Mouse (Mus musculus) midbrain, embryonic 14.5 days (tissue): ENCODE data around the gene Fam133b. TPM values are rescaled to one million over a fixed set of nuclear protein-coding genes. Genes with fewer than 3 reads are reported as not detected.

Experiments
- ATAC-seq: fragments of 200-750 bp; cut with Nextera tagmentation; 2 replicates; pipeline ENCODE4 v1.8.0; 2017; ENCODE audit warnings: moderate number of reproducible peaks, moderate library complexity; ENCODE audit not compliant: low FRiP score, low TSS enrichment
- DNase-seq: peaks from one replicate; pipeline ENCODE4 v3.0.0-alpha.2; 2015
- H3K27ac ChIP-seq: fragments of 300-500 bp; sonication (generic); replicated peaks from 2 replicates; pipeline ENCODE4 v1.5.1; 2014; ENCODE audit warnings: mild to moderate bottlenecking, low read depth, low read length, moderate library complexity
- H3K27me3 ChIP-seq: fragments of 300-500 bp; sonication (generic); 2 replicates; pipeline ENCODE4 v1.6.1; 2014; ENCODE audit warnings: low read length, control low read depth, mixed read lengths; ENCODE audit not compliant: control insufficient read depth, insufficient read depth
- H3K36me3 ChIP-seq: fragments of 300-500 bp; sonication (generic); 2 replicates; pipeline ENCODE4 v1.6.1; 2014; ENCODE audit warnings: low read length, control low read depth; ENCODE audit not compliant: control insufficient read depth, insufficient read depth
- H3K4me1 ChIP-seq: fragments of 300-500 bp; sonication (generic); 2 replicates; pipeline ENCODE4 v1.6.1; 2014; ENCODE audit warnings: mild to moderate bottlenecking, antibody characterized with exemption, low read length, control low read depth; ENCODE audit not compliant: control insufficient read depth, insufficient read depth
- H3K4me2 ChIP-seq: fragments of 300-500 bp; sonication (generic); 2 replicates; pipeline ENCODE4 v1.6.1; 2014; ENCODE audit warnings: mild to moderate bottlenecking, low read length, moderate library complexity
- H3K4me3 ChIP-seq: fragments of 300-500 bp; sonication (generic); replicated peaks from 2 replicates; pipeline ENCODE4 v1.5.1; 2014; ENCODE audit warnings: low read depth, low read length
- H3K9ac ChIP-seq: fragments of 300-500 bp; sonication (generic); replicated peaks from 2 replicates; pipeline ENCODE4 v1.6.1; 2014; ENCODE audit warnings: mild to moderate bottlenecking, low read length, moderate library complexity
- H3K9me3 ChIP-seq: fragments of 300-500 bp; sonication (generic); 2 replicates; pipeline ENCODE4 v1.6.1; 2016; ENCODE audit warnings: low read length, control low read depth, mixed read lengths; ENCODE audit not compliant: control insufficient read depth
- whole genome bisulfite sequencing: fragments of 180-500 bp; shearing (Covaris S2); extraction: QIAGEN DNeasy Blood & Tissue Kit; methylation state at CpG from one replicate; pipeline ENCODE4 v1.1.7; 2014; 5-methylcytosine and 5-hydroxymethylcytosine counted together
- polyA plus RNA-seq: library from polyadenylated mRNA; unstranded; fragments of >200 nt; fragmentation: Nextera tagmentation; extraction: Ambion mirVana; gene quantifications from 2 replicates; pipeline ENCODE4 v1.2.1, GENCODE M21; 2014

Gene Fam133b
- polyA plus RNA-seq, 1 experiment from 2014 or later, result 29.0 TPM

GRCm38 (mm10) chr5:3514901-3515311 is 28.7 kb upstream of the Fam133b start:
- Histone ChIP-seq H3K9me3 (no peaks in the 10 kb centered on the region), H3K4me1 (no peaks in the 10 kb centered on the region), H3K36me3 (no peaks in the 10 kb centered on the region), H3K27me3 (no peaks in the 10 kb centered on the region), H3K4me2 (no peak overlapping the region), H3K9ac (no peak overlapping the region), H3K27ac (no peak overlapping the region), H3K4me3 (no peak overlapping the region)
- WGBS, result 83% methylated on average over 8 of the region's 8 CpGs
- ATAC-seq (no peak), DNase-seq (no peak)

GRCm38 (mm10) chr5:3515477-3515876 is 28.2 kb upstream of the Fam133b start:
- H3K27me3 ChIP-seq, result no peaks in the 10 kb centered on the region
- WGBS, result 95% methylated on average over 9 of the region's 9 CpGs
- H3K27ac ChIP-seq, result no peak overlapping the region
- no peak overlapping the region for H3K4me3 ChIP-seq
- no peaks in the 10 kb centered on the region for H3K36me3 ChIP-seq
- no peak overlapping the region for H3K9ac ChIP-seq
- H3K9me3 ChIP-seq, result no peaks in the 10 kb centered on the region
- H3K4me2 ChIP-seq, result no peak overlapping the region
- ATAC-seq, result no peak
- H3K4me1 ChIP-seq, result no peaks in the 10 kb centered on the region
- DNase-seq, result no peak

GRCm38 (mm10) chr5:3516481-3517075 is 27.1 kb upstream of the Fam133b start:
- peak; percentile 58 for ATAC-seq
- H3K4me2 ChIP-seq, result no peak overlapping the region
- H3K9ac ChIP-seq, result no peak overlapping the region
- peak; percentile 76 for DNase-seq
- H3K9me3 ChIP-seq, result no peaks in the 10 kb centered on the region
- no peaks in the 10 kb centered on the region for H3K36me3 ChIP-seq
- H3K27ac ChIP-seq, result no peak overlapping the region
- no peaks in the 10 kb centered on the region for H3K4me1 ChIP-seq
- WGBS, result 65% methylated on average over 9 of the region's 9 CpGs
- H3K27me3 ChIP-seq, result no peaks in the 10 kb centered on the region
- no peak overlapping the region for H3K4me3 ChIP-seq

- Histone ChIP-seq H3K9ac (no peak overlapping the region), H3K4me2 (no peak overlapping the region), H3K4me3 (no peak overlapping the region), H3K36me3 (no peaks in the 10 kb centered on the region), H3K27ac (no peak overlapping the region), H3K9me3 (no peaks in the 10 kb centered on the region), H3K27me3 (no peaks in the 10 kb centered on the region), H3K4me1 (no peaks in the 10 kb centered on the region)
- ATAC-seq (no peak), DNase-seq (no peak)
- 89% methylated on average over 18 of the region's 18 CpGs for WGBS
Observed at GRCm38 (mm10) chr5:3520493-3521359, 22.9 kb upstream of the Fam133b start.

- H3K27me3 ChIP-seq, result no peaks in the 10 kb centered on the region
- no peak overlapping the region for H3K4me3 ChIP-seq
- H3K27ac ChIP-seq, result no peak overlapping the region
- DNase-seq (no peak), ATAC-seq (no peak)
- H3K36me3 ChIP-seq, result no peaks in the 10 kb centered on the region
- H3K4me1 ChIP-seq, result no peaks in the 10 kb centered on the region
- H3K4me2 ChIP-seq, result no peak overlapping the region
- no peaks in the 10 kb centered on the region for H3K9me3 ChIP-seq
- no peak overlapping the region for H3K9ac ChIP-seq
- 83% methylated on average over 12 of the region's 12 CpGs for WGBS
Observed at GRCm38 (mm10) chr5:3521741-3522140, 21.9 kb upstream of the Fam133b start.

- H3K27me3 ChIP-seq, result no peaks in the 10 kb centered on the region
- H3K4me3 ChIP-seq, result no peak overlapping the region
- no peak overlapping the region for H3K27ac ChIP-seq
- H3K9me3 ChIP-seq, result no peaks in the 10 kb centered on the region
- H3K36me3 ChIP-seq, result no peaks in the 10 kb centered on the region
- WGBS, result 93% methylated on average over 10 of the region's 10 CpGs
- H3K4me1 ChIP-seq, result 0 out of 2 replicates have a peak, but pooled peaks cover 5% of the 10 kb centered on the region
- no peak overlapping the region for H3K9ac ChIP-seq
- H3K4me2 ChIP-seq, result no peak overlapping the region
- DNase-seq (no peak), ATAC-seq (no peak)
Observed at GRCm38 (mm10) chr5:3522826-3523225, 20.8 kb upstream of the Fam133b start.

GRCm38 (mm10) chr5:3527041-3527691 is 16.5 kb upstream of the Fam133b start:
- no peak overlapping the region for H3K4me2 ChIP-seq
- no peak overlapping the region for H3K4me3 ChIP-seq
- peak; percentile 20 for DNase-seq
- 39% methylated on average over 5 of the region's 5 CpGs for WGBS
- peaks cover 18% of the 10 kb centered on the region; the same call in 1 of the 2 replicates for H3K4me1 ChIP-seq
- H3K9me3 ChIP-seq, result no peaks in the 10 kb centered on the region
- no peaks in the 10 kb centered on the region for H3K27me3 ChIP-seq
- H3K36me3 ChIP-seq, result no peaks in the 10 kb centered on the region
- no peak overlapping the region for H3K9ac ChIP-seq
- peak; percentile 48; the same call in 1 of the 2 replicates for ATAC-seq
- no peak overlapping the region for H3K27ac ChIP-seq

GRCm38 (mm10) chr5:3529585-3530189 is 13.9 kb upstream of the Fam133b start:
- peak; percentile 64 for DNase-seq
- H3K4me3 ChIP-seq, result no peak overlapping the region
- peaks cover 18% of the 10 kb centered on the region; the same call in 1 of the 2 replicates for H3K4me1 ChIP-seq
- H3K27ac ChIP-seq, result peak overlapping the region; percentile 46
- H3K4me2 ChIP-seq, result no peak overlapping the region
- H3K9ac ChIP-seq, result no peak overlapping the region
- WGBS, result 33% methylated on average over 10 of the region's 10 CpGs
- H3K36me3 ChIP-seq, result no peaks in the 10 kb centered on the region
- no peaks in the 10 kb centered on the region for H3K9me3 ChIP-seq
- peak; percentile 72; the same call in 1 of the 2 replicates for ATAC-seq
- H3K27me3 ChIP-seq, result no peaks in the 10 kb centered on the region
